Mouse (Mus musculus): ENCODE measurements around the gene Cfap57. TPM values are rescaled to one million over a fixed set of nuclear protein-coding genes. Genes with fewer than 3 reads are reported as not detected.
"Not testable (repeated sequence)": the region's sequence is repeated elsewhere in the genome, so short reads cannot be mapped to it uniquely, and the experiment has no call there.

Cfap57 gene
- total RNA-seq, 1 experiment from 2014 or later = 0.35 TPM

DNA sequence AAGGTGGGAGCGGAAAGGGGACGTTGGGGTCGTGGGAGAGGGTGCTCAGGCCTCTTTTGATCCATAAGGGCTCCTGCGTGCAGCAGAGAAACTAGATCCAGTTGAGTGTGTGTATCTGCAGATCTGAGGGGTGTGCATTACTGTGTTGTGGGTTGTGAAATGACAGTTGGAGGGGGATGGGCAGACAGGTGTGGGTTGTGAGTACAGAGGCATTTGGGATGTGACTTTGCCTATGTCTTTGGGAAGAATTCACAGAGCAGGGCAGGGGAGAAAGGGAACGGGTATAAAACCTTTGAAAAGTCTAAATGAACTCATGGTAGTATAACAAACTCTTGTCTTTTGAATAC lies 93.3 kb downstream of the Cfap57 start:
- no peak for ATAC-seq (ENCODE audit: extremely low read depth, insufficient number of reproducible peaks, low FRiP score, poor library complexity, severe bottlenecking)

DNA sequence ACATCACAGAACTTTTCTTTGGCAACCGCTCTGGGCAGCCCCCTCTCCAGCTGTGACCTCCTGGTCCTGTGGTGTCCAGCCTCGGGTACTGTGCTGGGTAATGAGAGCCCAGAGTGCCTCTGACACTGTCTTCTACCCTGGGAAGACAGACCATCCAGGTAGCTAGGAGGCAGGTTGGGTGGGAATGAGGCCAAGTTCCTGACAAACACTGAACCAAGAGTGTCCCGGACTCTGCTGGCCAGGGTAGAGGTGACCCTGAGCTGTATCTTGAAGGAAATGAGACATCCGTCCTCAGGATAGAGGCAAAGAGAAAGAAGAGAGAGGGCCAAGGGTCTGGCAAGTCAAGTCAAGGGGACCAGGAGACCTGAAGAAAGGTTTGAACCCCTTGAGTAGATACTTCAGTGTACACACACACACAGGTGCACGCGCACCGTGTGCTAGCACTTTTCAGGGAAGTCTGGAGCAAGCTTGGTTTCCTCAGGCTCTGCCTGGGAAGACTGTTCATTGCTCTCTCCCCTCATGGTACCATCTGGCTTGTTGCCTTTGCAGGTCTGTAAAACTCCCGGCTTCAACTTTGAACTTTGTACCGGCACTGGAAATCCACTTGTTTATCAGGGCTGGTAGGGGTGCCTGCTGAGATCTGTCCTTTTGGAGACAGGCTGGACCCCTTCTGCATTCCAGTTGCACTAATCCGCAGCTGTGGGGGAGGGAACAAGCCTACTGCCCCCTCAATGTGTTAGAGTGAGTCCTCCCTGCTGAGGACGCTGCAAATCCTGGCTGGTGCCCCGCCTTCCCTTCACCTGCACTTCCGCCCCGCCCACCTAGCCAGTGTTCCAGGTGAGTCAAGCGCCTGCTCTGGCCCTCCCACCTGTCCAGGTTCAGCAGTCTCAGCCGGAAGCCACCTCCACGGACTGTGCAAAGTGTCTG lies 93.9 kb downstream of the Cfap57 start, which contains the start of gene 2610528J11Rik:
Gene 2610528J11Rik, plus strand, starts transcription at position 592 of the 927 bp plus-strand sequence.
- ATAC-seq (ENCODE audit: extremely low read depth, insufficient number of reproducible peaks, low FRiP score, poor library complexity, severe bottlenecking) = no peak

- no peak for ATAC-seq (ENCODE audit: extremely low read depth, insufficient number of reproducible peaks, low FRiP score, poor library complexity, severe bottlenecking)
These were observed 94.8 kb downstream of the Cfap57 start for GRCm38 (mm10) chr4:118525779-118526178.

- ATAC-seq (ENCODE audit: extremely low read depth, insufficient number of reproducible peaks, low FRiP score, poor library complexity, severe bottlenecking) = no peak
These were observed 96.6 kb downstream of the Cfap57 start for GRCm38 (mm10) chr4:118523976-118524375.

DNA sequence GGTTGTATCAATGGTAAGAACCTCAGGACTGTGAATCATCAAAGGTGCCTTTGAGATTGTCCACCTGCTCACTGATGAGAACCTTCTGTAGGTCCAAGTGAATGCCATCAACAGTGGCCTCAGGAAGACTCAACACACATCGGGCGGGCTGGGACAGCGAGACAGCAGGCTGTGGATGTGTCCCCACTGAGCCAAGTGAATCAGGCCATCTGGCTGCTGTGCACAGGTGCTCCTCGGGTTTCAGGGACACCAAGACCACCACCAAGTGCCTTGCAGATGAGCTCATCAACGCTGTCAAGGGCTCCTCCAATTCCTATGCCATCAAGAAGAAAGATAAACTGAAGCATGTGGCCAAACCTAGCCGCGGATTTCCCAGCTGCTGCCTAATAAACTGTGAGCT lies 98.3 kb downstream of the Cfap57 start:
- no peak for ATAC-seq (ENCODE audit: extremely low read depth, insufficient number of reproducible peaks, low FRiP score, poor library complexity, severe bottlenecking)

- no peak for ATAC-seq (ENCODE audit: extremely low read depth, insufficient number of reproducible peaks, low FRiP score, poor library complexity, severe bottlenecking)
These were observed 102.4 kb downstream of the Cfap57 start for GRCm38 (mm10) chr4:118518208-118518607.

DNA sequence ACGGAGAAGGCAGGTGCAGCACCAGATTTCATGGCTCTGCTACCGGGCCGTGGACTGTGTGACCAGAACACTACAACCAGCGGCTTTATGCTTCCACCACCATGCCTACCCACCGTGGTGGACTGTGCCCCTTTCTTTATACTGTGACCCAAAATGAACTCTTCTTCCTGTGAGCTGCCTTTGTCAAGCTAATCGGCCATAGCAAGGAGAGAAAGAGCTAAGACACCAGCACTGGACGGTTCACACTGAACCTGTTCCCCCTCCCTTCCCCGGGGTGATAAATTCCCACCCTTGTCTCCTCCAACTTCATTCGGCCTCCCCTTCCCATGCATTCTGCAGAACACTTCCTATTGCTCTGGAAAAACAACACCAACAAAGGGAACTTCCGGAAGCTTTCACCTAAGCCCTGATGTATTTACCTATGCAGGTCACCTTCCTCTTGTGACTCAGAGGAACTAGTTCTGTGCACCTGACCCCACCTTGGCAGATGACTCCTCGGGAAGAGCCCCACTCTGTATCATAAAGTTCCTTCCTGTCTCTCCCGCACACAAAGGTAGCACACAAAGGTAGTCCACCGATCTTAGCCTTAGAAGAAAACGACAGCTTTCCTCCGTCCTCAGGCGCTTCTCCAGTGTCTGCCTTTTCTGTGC lies 103.0 kb downstream of the Cfap57 start:
- no peak for ATAC-seq (ENCODE audit: extremely low read depth, insufficient number of reproducible peaks, low FRiP score, poor library complexity, severe bottlenecking)

DNA sequence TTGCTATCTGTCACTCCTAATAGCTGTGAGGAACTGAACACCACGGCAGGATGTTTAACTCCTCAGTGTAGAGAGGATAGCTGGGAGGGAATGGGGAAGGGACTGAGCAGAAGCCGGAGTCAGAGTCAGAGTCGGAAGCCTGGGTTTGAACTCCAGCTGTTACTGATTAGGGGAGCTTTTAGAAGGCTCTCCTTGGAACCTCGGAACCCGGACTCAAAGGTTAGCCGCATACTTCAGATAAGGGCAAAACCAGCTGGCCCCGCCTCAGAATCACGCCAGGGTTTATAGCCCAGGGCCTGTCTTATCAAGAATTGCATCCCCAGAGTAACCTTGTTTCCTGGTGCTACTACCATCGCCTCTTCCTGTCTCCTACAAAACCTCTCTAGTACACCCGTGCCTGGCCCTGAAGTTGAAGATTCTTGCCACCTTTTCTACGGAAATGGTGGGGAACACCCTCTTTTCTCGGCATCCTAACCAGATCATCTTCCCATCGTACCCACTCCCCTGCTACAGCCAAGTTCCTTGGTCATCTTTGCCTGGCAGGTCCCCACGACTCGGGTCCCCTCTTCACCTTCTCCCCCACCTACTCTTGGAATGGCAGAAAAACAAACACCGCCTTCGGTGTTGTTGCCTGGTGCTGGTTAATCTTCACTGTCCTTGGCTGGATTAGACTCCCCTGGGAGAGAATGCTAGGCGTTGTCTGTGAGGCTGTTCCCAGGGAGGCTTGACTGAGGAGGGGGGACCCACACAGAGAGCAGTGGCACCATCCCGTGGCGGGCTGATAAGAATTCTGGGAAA lies 103.7 kb downstream of the Cfap57 start:
- no peak for ATAC-seq (ENCODE audit: extremely low read depth, insufficient number of reproducible peaks, low FRiP score, poor library complexity, severe bottlenecking)

DNA sequence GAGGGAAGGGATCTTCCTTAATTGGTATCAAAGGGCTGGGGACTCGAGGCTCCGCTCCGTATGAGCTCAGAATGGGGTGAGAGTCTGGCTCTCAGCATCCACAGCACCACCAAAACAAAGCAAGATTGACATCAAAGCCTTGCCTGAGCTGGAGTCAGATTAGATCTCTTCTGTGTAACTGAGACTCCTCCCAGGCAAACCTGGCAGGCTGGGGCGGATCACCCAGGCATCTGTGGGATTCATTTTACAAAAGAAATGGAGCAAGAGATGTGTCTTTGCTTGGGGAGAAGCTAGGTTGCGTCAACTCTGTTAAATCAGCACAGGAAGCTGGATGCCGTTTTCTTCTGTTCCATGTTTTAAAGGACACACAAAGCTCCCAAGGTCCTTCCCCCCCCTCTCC lies 111.5 kb downstream of the Cfap57 start:
- ATAC-seq (ENCODE audit: extremely low read depth, insufficient number of reproducible peaks, low FRiP score, poor library complexity, severe bottlenecking) = no peak

DNA sequence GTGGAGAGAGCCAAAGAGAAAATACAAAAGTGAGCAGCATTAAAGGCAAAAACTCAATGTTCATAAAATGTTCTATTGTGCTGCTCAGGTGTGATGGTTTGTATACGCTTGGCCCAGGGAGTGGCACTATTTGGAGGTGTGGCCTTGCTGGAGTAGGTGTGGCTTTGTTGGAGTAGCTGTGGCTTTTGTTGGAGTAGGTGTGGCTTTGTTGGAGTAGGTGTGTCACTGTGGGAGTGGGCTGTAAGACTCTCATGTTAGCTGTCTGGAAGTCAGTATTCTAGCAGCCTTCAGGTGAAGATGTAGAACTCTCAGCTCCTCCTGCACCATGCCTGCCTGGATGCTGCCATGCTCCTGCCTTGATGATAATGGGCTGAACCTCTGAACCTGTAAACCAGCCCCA lies 113.4 kb downstream of the Cfap57 start:
- not testable (repeated sequence) for ATAC-seq (ENCODE audit: extremely low read depth, insufficient number of reproducible peaks, low FRiP score, poor library complexity, severe bottlenecking)

GRCm38 (mm10) chr4:118505551-118505950 lies 115.0 kb downstream of the Cfap57 start:
- ATAC-seq (ENCODE audit: extremely low read depth, insufficient number of reproducible peaks, low FRiP score, poor library complexity, severe bottlenecking) = no peak

Other genes starting within 250 kb of the Cfap57 start
- gene Szt2, start 211.5 kb downstream of the Cfap57 start, total RNA-seq (2017) = 15.8 and 17.5 TPM in 2 replicates
- gene Med8, start 211.4 kb downstream of the Cfap57 start, total RNA-seq (2017) = 85.8 and 105 TPM in 2 replicates
- gene Elovl1, start 192.7 kb downstream of the Cfap57 start, total RNA-seq (2017) = 59.4 and 60.7 TPM in 2 replicates
- 2.3 and 2.7 TPM in 2 replicates for gene Cdc20, start 183.4 kb downstream of the Cfap57 start, total RNA-seq (2017)
- 1.7 and 2.0 TPM in 2 replicates for gene Mpl, start 163.3 kb downstream of the Cfap57 start, total RNA-seq (2017)
- not detected in 2 replicates for gene Tie1, start 130.7 kb downstream of the Cfap57 start, total RNA-seq (2017)
- gene 2610528J11Rik, start 93.8 kb downstream of the Cfap57 start, total RNA-seq (2017) = not detected in 2 replicates
- 0.35 and 1.1 TPM in 2 replicates for gene Tmem125, start 76.7 kb downstream of the Cfap57 start, total RNA-seq (2017)
- 60.6 and 63.4 TPM in 2 replicates for gene Ebna1bp2, start within 50 bp of the Cfap57 start, total RNA-seq (2017)
- gene Olfr62, start 38.2 kb upstream of the Cfap57 start, total RNA-seq (2017) = 0.23 TPM in 1 of 2 replicates, not detected in the other
- gene Olfr1342, start 72.0 kb upstream of the Cfap57 start, total RNA-seq (2017) = not detected in 2 replicates
- not detected in 2 replicates for gene Olfr1341, start 82.7 kb upstream of the Cfap57 start, total RNA-seq (2017)
- not detected in 2 replicates for gene Olfr1340, start 99.4 kb upstream of the Cfap57 start, total RNA-seq (2017)
- not detected in 2 replicates for gene Olfr1339, start 111.4 kb upstream of the Cfap57 start, total RNA-seq (2017)
- gene Olfr1338, start 138.0 kb upstream of the Cfap57 start, total RNA-seq (2017) = not detected in 2 replicates
- not detected in 2 replicates for gene Olfr1337, start 161.8 kb upstream of the Cfap57 start, total RNA-seq (2017)
- not detected in 2 replicates for gene Olfr1335, start 189.2 kb upstream of the Cfap57 start, total RNA-seq (2017)
- gene Olfr1333, start 215.5 kb upstream of the Cfap57 start, total RNA-seq (2017) = not detected in 2 replicates
- not detected in 2 replicates for gene Olfr1331, start 243.9 kb upstream of the Cfap57 start, total RNA-seq (2017)

Data from neutrophil, adult 5-6 weeks (primary cell).